Mouse (Mus musculus): ENCODE data around the gene 2610528A11Rik. TPM values are rescaled to one million over a fixed set of nuclear protein-coding genes. Genes with fewer than 3 reads are reported as not detected.

The 2610528A11Rik gene
- polyA plus RNA-seq, 1 experiment from 2014 or later = 45.5 TPM

GRCm38 (mm10) chr14:37111371-37111770 lies 2.5 kb downstream of the 2610528A11Rik start:
- H3K4me3 ChIP-seq (ENCODE audit: low read depth, low read length) = no peak overlapping the region
- no peaks in the 10 kb centered on the region for H3K9me3 ChIP-seq (ENCODE audit: control insufficient read depth)
- H3K4me2 ChIP-seq (replicated peaks; ENCODE audit: low read depth) = no peak overlapping the region
- H3K27ac ChIP-seq (ENCODE audit: low read depth, low read length) = no peak overlapping the region
- ATAC-seq = no peak
- no peaks in the 10 kb centered on the region for H3K27me3 ChIP-seq (replicated peaks; ENCODE audit: control insufficient read depth, insufficient read depth, low read length)
- no peaks in the 10 kb centered on the region for H3K36me3 ChIP-seq (ENCODE audit: control insufficient read depth, insufficient read depth)
- H3K4me1 ChIP-seq (replicated peaks; ENCODE audit: control insufficient read depth, insufficient read depth, low read length) = no peaks in the 10 kb centered on the region
- no peak for TF ChIP-seq CTCF (IDR thresholded peaks at IDR 0.05; ENCODE audit: low read depth)
- H3K9ac ChIP-seq (ENCODE audit: low read depth, low read length) = no peak overlapping the region

GRCm38 (mm10) chr14:37110456-37110855 lies 3.4 kb downstream of the 2610528A11Rik start:
- no peaks in the 10 kb centered on the region for H3K9me3 ChIP-seq (ENCODE audit: control insufficient read depth)
- H3K4me1 ChIP-seq (replicated peaks; ENCODE audit: control insufficient read depth, insufficient read depth, low read length) = no peaks in the 10 kb centered on the region
- 47% methylated on average over 2 of the region's 2 CpGs for WGBS
- no peak overlapping the region for H3K4me3 ChIP-seq (ENCODE audit: low read depth, low read length)
- peak overlapping the region; percentile 56; the same call in 1 of the 2 replicates for H3K4me2 ChIP-seq (replicated peaks; ENCODE audit: low read depth)
- no peak for TF ChIP-seq CTCF (IDR thresholded peaks at IDR 0.05; ENCODE audit: low read depth)
- H3K27me3 ChIP-seq (replicated peaks; ENCODE audit: control insufficient read depth, insufficient read depth, low read length) = no peaks in the 10 kb centered on the region
- no peaks in the 10 kb centered on the region for H3K36me3 ChIP-seq (ENCODE audit: control insufficient read depth, insufficient read depth)
- no peak for ATAC-seq
- no peak overlapping the region for H3K9ac ChIP-seq (ENCODE audit: low read depth, low read length)
- H3K27ac ChIP-seq (ENCODE audit: low read depth, low read length) = no peak overlapping the region

- 9% methylated on average over 9 of the region's 9 CpGs for WGBS
- H3K27ac ChIP-seq (ENCODE audit: low read depth, low read length) = no peak overlapping the region; the same call in 1 of the 2 replicates
- no peaks in the 10 kb centered on the region for H3K36me3 ChIP-seq (ENCODE audit: control insufficient read depth, insufficient read depth)
- H3K4me2 ChIP-seq (replicated peaks; ENCODE audit: low read depth) = peak overlapping the region; percentile 56
- no peaks in the 10 kb centered on the region for H3K9me3 ChIP-seq (ENCODE audit: control insufficient read depth)
- H3K27me3 ChIP-seq (replicated peaks; ENCODE audit: control insufficient read depth, insufficient read depth, low read length) = no peaks in the 10 kb centered on the region
- TF ChIP-seq CTCF (IDR thresholded peaks at IDR 0.05; ENCODE audit: low read depth) = no peak
- peak overlapping the region; percentile 14 for H3K4me3 ChIP-seq (ENCODE audit: low read depth, low read length)
- H3K9ac ChIP-seq (ENCODE audit: low read depth, low read length) = no peak overlapping the region
- H3K4me1 ChIP-seq (replicated peaks; ENCODE audit: control insufficient read depth, insufficient read depth, low read length) = no peaks in the 10 kb centered on the region
- peak; percentile 90 for ATAC-seq
Observed at GRCm38 (mm10) chr14:37109975-37110374, 3.8 kb downstream of the 2610528A11Rik start.

- no peak for TF ChIP-seq CTCF (IDR thresholded peaks at IDR 0.05; ENCODE audit: low read depth)
- WGBS = 35% methylated on average over 8 of the region's 8 CpGs
- H3K36me3 ChIP-seq (ENCODE audit: control insufficient read depth, insufficient read depth) = no peaks in the 10 kb centered on the region
- H3K9me3 ChIP-seq (ENCODE audit: control insufficient read depth) = no peaks in the 10 kb centered on the region
- peak overlapping the region; percentile 56 for H3K4me2 ChIP-seq (replicated peaks; ENCODE audit: low read depth)
- no peak overlapping the region for H3K9ac ChIP-seq (ENCODE audit: low read depth, low read length)
- peak overlapping the region; percentile 14 for H3K4me3 ChIP-seq (ENCODE audit: low read depth, low read length)
- ATAC-seq = no peak
- no peaks in the 10 kb centered on the region for H3K27me3 ChIP-seq (replicated peaks; ENCODE audit: control insufficient read depth, insufficient read depth, low read length)
- H3K4me1 ChIP-seq (replicated peaks; ENCODE audit: control insufficient read depth, insufficient read depth, low read length) = no peaks in the 10 kb centered on the region
- H3K27ac ChIP-seq (ENCODE audit: low read depth, low read length) = no peak overlapping the region; the same call in 1 of the 2 replicates
Observed at GRCm38 (mm10) chr14:37109460-37109859, 4.4 kb downstream of the 2610528A11Rik start.

GRCm38 (mm10) chr14:37105846-37106245 lies 8.0 kb downstream of the 2610528A11Rik start:
- no peak overlapping the region for H3K9ac ChIP-seq (ENCODE audit: low read depth, low read length)
- no peaks in the 10 kb centered on the region for H3K4me1 ChIP-seq (replicated peaks; ENCODE audit: control insufficient read depth, insufficient read depth, low read length)
- H3K4me2 ChIP-seq (replicated peaks; ENCODE audit: low read depth) = no peak overlapping the region
- no peak for TF ChIP-seq CTCF (IDR thresholded peaks at IDR 0.05; ENCODE audit: low read depth)
- H3K36me3 ChIP-seq (ENCODE audit: control insufficient read depth, insufficient read depth) = no peaks in the 10 kb centered on the region
- no peaks in the 10 kb centered on the region for H3K9me3 ChIP-seq (ENCODE audit: control insufficient read depth)
- H3K4me3 ChIP-seq (ENCODE audit: low read depth, low read length) = no peak overlapping the region
- WGBS = 40% methylated on average over 7 of the region's 7 CpGs
- no peak overlapping the region for H3K27ac ChIP-seq (ENCODE audit: low read depth, low read length)
- H3K27me3 ChIP-seq (replicated peaks; ENCODE audit: control insufficient read depth, insufficient read depth, low read length) = no peaks in the 10 kb centered on the region
- no peak for ATAC-seq

- H3K9ac ChIP-seq (ENCODE audit: low read depth, low read length) = no peak overlapping the region
- no peaks in the 10 kb centered on the region for H3K27me3 ChIP-seq (replicated peaks; ENCODE audit: control insufficient read depth, insufficient read depth, low read length)
- no peak overlapping the region for H3K4me3 ChIP-seq (ENCODE audit: low read depth, low read length)
- no peak overlapping the region for H3K27ac ChIP-seq (ENCODE audit: low read depth, low read length)
- WGBS = 48% methylated on average over 5 of the region's 5 CpGs
- ATAC-seq = no peak
- TF ChIP-seq CTCF (IDR thresholded peaks at IDR 0.05; ENCODE audit: low read depth) = no peak
- no peak overlapping the region for H3K4me2 ChIP-seq (replicated peaks; ENCODE audit: low read depth)
- no peaks in the 10 kb centered on the region for H3K4me1 ChIP-seq (replicated peaks; ENCODE audit: control insufficient read depth, insufficient read depth, low read length)
- no peaks in the 10 kb centered on the region for H3K36me3 ChIP-seq (ENCODE audit: control insufficient read depth, insufficient read depth)
- no peaks in the 10 kb centered on the region for H3K9me3 ChIP-seq (ENCODE audit: control insufficient read depth)
Observed at GRCm38 (mm10) chr14:37104747-37105146, 9.1 kb downstream of the 2610528A11Rik start.

GRCm38 (mm10) chr14:37102484-37102883 lies 11.3 kb downstream of the 2610528A11Rik start:
- H3K27me3 ChIP-seq (replicated peaks; ENCODE audit: control insufficient read depth, insufficient read depth, low read length) = peaks cover 11% of the 10 kb centered on the region
- H3K4me1 ChIP-seq (replicated peaks; ENCODE audit: control insufficient read depth, insufficient read depth, low read length) = no peaks in the 10 kb centered on the region
- H3K27ac ChIP-seq (ENCODE audit: low read depth, low read length) = no peak overlapping the region
- H3K4me2 ChIP-seq (replicated peaks; ENCODE audit: low read depth) = no peak overlapping the region
- no peaks in the 10 kb centered on the region for H3K9me3 ChIP-seq (ENCODE audit: control insufficient read depth)
- WGBS = 72% methylated on average over 3 of the region's 3 CpGs
- no peak overlapping the region for H3K4me3 ChIP-seq (ENCODE audit: low read depth, low read length)
- H3K9ac ChIP-seq (ENCODE audit: low read depth, low read length) = no peak overlapping the region
- H3K36me3 ChIP-seq (ENCODE audit: control insufficient read depth, insufficient read depth) = no peaks in the 10 kb centered on the region
- no peak for ATAC-seq
- no peak for TF ChIP-seq CTCF (IDR thresholded peaks at IDR 0.05; ENCODE audit: low read depth)
